Mouse (Mus musculus) heart, postnatal 0 days (tissue): ENCODE data around the gene P3h4.
"Not testable (repeated sequence)": the region's sequence is repeated elsewhere in the genome, so short reads cannot be mapped to it uniquely, and the experiment has no call there.

Experiments
- CTCF ChIP-seq: IDR thresholded peaks from 2 replicates; pipeline ENCODE4 v1.5.1; 2016; ENCODE audit warnings: antibody characterized with exemption, control low read depth, low read depth
- EP300 ChIP-seq: IDR thresholded peaks from 2 replicates; pipeline ENCODE4 v1.6.1; 2016; ENCODE audit warnings: antibody characterized with exemption, low read depth

- not testable (repeated sequence) for TF ChIP-seq CTCF, EP300
These were observed 53.6 kb downstream of the P3h4 start for GRCm38 (mm10) chr11:100361059-100361458.
